Mouse (Mus musculus): ENCODE measurements around the gene Notch1. TPM values are rescaled to one million over a fixed set of nuclear protein-coding genes. Genes with fewer than 3 reads are reported as not detected.

Gene Notch1
- polyA plus RNA-seq, 1 experiment = 4.5 TPM

- no peaks in the 10 kb centered on the region for H3K27me3 ChIP-seq (ENCODE audit: control insufficient read depth, insufficient read depth, insufficient read length)
Measured at GRCm38 (mm10) chr2:26549801-26550200, 33.3 kb upstream of the Notch1 start.

GRCm38 (mm10) chr2:26547481-26547880 lies 31.0 kb upstream of the Notch1 start:
- H3ac ChIP-seq (ENCODE audit: control insufficient read depth, insufficient read length, low read depth) = no peak overlapping the region
- no peaks in the 10 kb centered on the region for H3K36me3 ChIP-seq (ENCODE audit: control insufficient read depth, insufficient read depth)
- H3K4me3 ChIP-seq (ENCODE audit: insufficient read depth, poor library complexity, severe bottlenecking) = no peak overlapping the region
- no peaks in the 10 kb centered on the region for H3K79me3 ChIP-seq (ENCODE audit: low read depth)
- no peaks in the 10 kb centered on the region for H3K79me2 ChIP-seq (ENCODE audit: control insufficient read depth, insufficient read depth)
- TF ChIP-seq CTCF (IDR thresholded peaks at IDR 0.05; ENCODE audit: control insufficient read depth, insufficient read depth, insufficient read length) = peak; percentile 61
- TF ChIP-seq USF1 (IDR thresholded peaks at IDR 0.05; ENCODE audit: low read depth) = no peak
- no peak for TF ChIP-seq CEBPB (IDR thresholded peaks at IDR 0.05; ENCODE audit: low read depth)
- H3K27me3 ChIP-seq (ENCODE audit: control insufficient read depth, insufficient read depth, insufficient read length) = no peaks in the 10 kb centered on the region

More at GRCm38 (mm10) chr2:26549801-26550200, 33.3 kb upstream of the Notch1 start:
- no peak overlapping the region for H3ac ChIP-seq (ENCODE audit: control insufficient read depth, insufficient read length, low read depth)
- H3K36me3 ChIP-seq (ENCODE audit: control insufficient read depth, insufficient read depth) = no peaks in the 10 kb centered on the region
- TF ChIP-seq MYOG (IDR thresholded peaks at IDR 0.05; ENCODE audit: control insufficient read depth, extremely low read depth, insufficient read length) (no peak), USF1 (IDR thresholded peaks at IDR 0.05; ENCODE audit: low read depth) (no peak), FOSL1 (IDR thresholded peaks at IDR 0.05; ENCODE audit: insufficient read depth, low read length, poor library complexity, severe bottlenecking) (no peak), CEBPB (IDR thresholded peaks at IDR 0.05; ENCODE audit: low read depth) (no peak), CTCF (IDR thresholded peaks at IDR 0.05; ENCODE audit: control insufficient read depth, insufficient read depth, insufficient read length) (no peak), MAX (IDR thresholded peaks at IDR 0.05) (no peak), MYOD1 (IDR thresholded peaks at IDR 0.05; ENCODE audit: control insufficient read depth, insufficient read length, low read depth) (no peak)
- H3K4me3 ChIP-seq (ENCODE audit: insufficient read depth, poor library complexity, severe bottlenecking) = no peak overlapping the region
- no peaks in the 10 kb centered on the region for H3K79me3 ChIP-seq (ENCODE audit: low read depth)
- H3K79me2 ChIP-seq (ENCODE audit: control insufficient read depth, insufficient read depth) = no peaks in the 10 kb centered on the region

- H3K4me3 ChIP-seq (ENCODE audit: insufficient read depth, poor library complexity, severe bottlenecking) = no peak overlapping the region
- no peaks in the 10 kb centered on the region for H3K27me3 ChIP-seq (ENCODE audit: control insufficient read depth, insufficient read depth, insufficient read length)
- H3ac ChIP-seq (ENCODE audit: control insufficient read depth, insufficient read length, low read depth) = no peak overlapping the region
- H3K36me3 ChIP-seq (ENCODE audit: control insufficient read depth, insufficient read depth) = no peaks in the 10 kb centered on the region
- H3K79me2 ChIP-seq (ENCODE audit: control insufficient read depth, insufficient read depth) = no peaks in the 10 kb centered on the region
- H3K79me3 ChIP-seq (ENCODE audit: low read depth) = no peaks in the 10 kb centered on the region
- TF ChIP-seq MYOD1 (IDR thresholded peaks at IDR 0.05; ENCODE audit: control insufficient read depth, insufficient read length, low read depth) = no peak
- no peak for TF ChIP-seq CEBPB (IDR thresholded peaks at IDR 0.05; ENCODE audit: low read depth)
- no peak for TF ChIP-seq CTCF (IDR thresholded peaks at IDR 0.05; ENCODE audit: control insufficient read depth, insufficient read depth, insufficient read length)
- TF ChIP-seq MYOG (IDR thresholded peaks at IDR 0.05; ENCODE audit: control insufficient read depth, extremely low read depth, insufficient read length) = no peak
- no peak for TF ChIP-seq FOSL1 (IDR thresholded peaks at IDR 0.05; ENCODE audit: insufficient read depth, low read length, poor library complexity, severe bottlenecking)
- no peak for TF ChIP-seq USF1 (IDR thresholded peaks at IDR 0.05; ENCODE audit: low read depth)
- TF ChIP-seq MAX (IDR thresholded peaks at IDR 0.05) = no peak
Measured at GRCm38 (mm10) chr2:26544265-26544664, 27.8 kb upstream of the Notch1 start.

- Histone ChIP-seq H3ac (ENCODE audit: control insufficient read depth, insufficient read length, low read depth) (no peak overlapping the region), H3K27me3 (ENCODE audit: control insufficient read depth, insufficient read depth, insufficient read length) (no peaks in the 10 kb centered on the region), H3K36me3 (ENCODE audit: control insufficient read depth, insufficient read depth) (no peaks in the 10 kb centered on the region), H3K79me3 (ENCODE audit: low read depth) (no peaks in the 10 kb centered on the region), H3K79me2 (ENCODE audit: control insufficient read depth, insufficient read depth) (no peaks in the 10 kb centered on the region), H3K4me3 (ENCODE audit: insufficient read depth, poor library complexity, severe bottlenecking) (no peak overlapping the region)
- peak; percentile 80 for TF ChIP-seq MYOD1 (IDR thresholded peaks at IDR 0.05; ENCODE audit: control insufficient read depth, insufficient read length, low read depth)
- TF ChIP-seq USF1 (IDR thresholded peaks at IDR 0.05; ENCODE audit: low read depth) = no peak
Measured at GRCm38 (mm10) chr2:26543768-26544167, 27.3 kb upstream of the Notch1 start.

GRCm38 (mm10) chr2:26543155-26543554 lies 26.7 kb upstream of the Notch1 start:
- Histone ChIP-seq H3K79me2 (ENCODE audit: control insufficient read depth, insufficient read depth) (no peaks in the 10 kb centered on the region), H3K79me3 (ENCODE audit: low read depth) (no peaks in the 10 kb centered on the region), H3K27me3 (ENCODE audit: control insufficient read depth, insufficient read depth, insufficient read length) (no peaks in the 10 kb centered on the region), H3K4me3 (ENCODE audit: insufficient read depth, poor library complexity, severe bottlenecking) (no peak overlapping the region), H3K36me3 (ENCODE audit: control insufficient read depth, insufficient read depth) (no peaks in the 10 kb centered on the region), H3ac (ENCODE audit: control insufficient read depth, insufficient read length, low read depth) (no peak overlapping the region)
- TF ChIP-seq FOSL1 (IDR thresholded peaks at IDR 0.05; ENCODE audit: insufficient read depth, low read length, poor library complexity, severe bottlenecking) (no peak), CEBPB (IDR thresholded peaks at IDR 0.05; ENCODE audit: low read depth) (no peak), USF1 (IDR thresholded peaks at IDR 0.05; ENCODE audit: low read depth) (no peak), MAX (IDR thresholded peaks at IDR 0.05) (no peak), MYOG (IDR thresholded peaks at IDR 0.05; ENCODE audit: control insufficient read depth, extremely low read depth, insufficient read length) (no peak), MYOD1 (IDR thresholded peaks at IDR 0.05; ENCODE audit: control insufficient read depth, insufficient read length, low read depth) (no peak), CTCF (IDR thresholded peaks at IDR 0.05; ENCODE audit: control insufficient read depth, insufficient read depth, insufficient read length) (no peak)

- H3K79me3 ChIP-seq (ENCODE audit: low read depth) = no peaks in the 10 kb centered on the region
- H3K27me3 ChIP-seq (ENCODE audit: control insufficient read depth, insufficient read depth, insufficient read length) = no peaks in the 10 kb centered on the region
- no peaks in the 10 kb centered on the region for H3K79me2 ChIP-seq (ENCODE audit: control insufficient read depth, insufficient read depth)
- H3K36me3 ChIP-seq (ENCODE audit: control insufficient read depth, insufficient read depth) = no peaks in the 10 kb centered on the region
- TF ChIP-seq MYOG (IDR thresholded peaks at IDR 0.05; ENCODE audit: control insufficient read depth, extremely low read depth, insufficient read length) (no peak), FOSL1 (IDR thresholded peaks at IDR 0.05; ENCODE audit: insufficient read depth, low read length, poor library complexity, severe bottlenecking) (no peak), USF1 (IDR thresholded peaks at IDR 0.05; ENCODE audit: low read depth) (no peak), CEBPB (IDR thresholded peaks at IDR 0.05; ENCODE audit: low read depth) (no peak), CTCF (IDR thresholded peaks at IDR 0.05; ENCODE audit: control insufficient read depth, insufficient read depth, insufficient read length) (no peak), MAX (IDR thresholded peaks at IDR 0.05) (no peak), MYOD1 (IDR thresholded peaks at IDR 0.05; ENCODE audit: control insufficient read depth, insufficient read length, low read depth) (no peak)
- no peak overlapping the region for H3ac ChIP-seq (ENCODE audit: control insufficient read depth, insufficient read length, low read depth)
- no peak overlapping the region for H3K4me3 ChIP-seq (ENCODE audit: insufficient read depth, poor library complexity, severe bottlenecking)
Measured at GRCm38 (mm10) chr2:26541258-26541910, 24.9 kb upstream of the Notch1 start.
